Mouse (Mus musculus) heart, embryonic 13.5 days (tissue): ENCODE results near the gene Supt20. TPM values are rescaled to one million over a fixed set of nuclear protein-coding genes. Genes with fewer than 3 reads are reported as not detected.

Experiments used
- ATAC-seq: fragments of 200-750 bp; cut with Nextera tagmentation; 2 replicates; pipeline ENCODE4 v1.8.0; 2017; ENCODE audit warnings: moderate TSS enrichment; ENCODE audit not compliant: insufficient number of reproducible peaks, low FRiP score, low TSS enrichment; ENCODE audit errors: extremely low read depth
- H3K27ac ChIP-seq: fragments of 300-500 bp; sonication (generic); replicated peaks from 2 replicates; pipeline ENCODE4 v1.5.1; 2015; ENCODE audit warnings: moderate library complexity, mild to moderate bottlenecking, inconsistent platforms
- H3K27me3 ChIP-seq: fragments of 300-500 bp; sonication (generic); replicated peaks from 2 replicates; pipeline ENCODE4 v1.6.1; 2015; ENCODE audit warnings: mild to moderate bottlenecking, inconsistent platforms
- H3K36me3 ChIP-seq: fragments of 300-500 bp; sonication (generic); 2 replicates; pipeline ENCODE4 v1.6.1; 2015; ENCODE audit warnings: mild to moderate bottlenecking, inconsistent platforms
- H3K4me1 ChIP-seq: fragments of 300-500 bp; sonication (generic); 2 replicates; pipeline ENCODE4 v1.6.1; 2015; ENCODE audit warnings: inconsistent platforms
- H3K4me2 ChIP-seq: fragments of 300-500 bp; sonication (generic); 2 replicates; pipeline ENCODE4 v1.6.1; 2015; ENCODE audit warnings: inconsistent platforms, mild to moderate bottlenecking, moderate library complexity
- H3K4me3 ChIP-seq: fragments of 300-500 bp; sonication (generic); 2 replicates; pipeline ENCODE4 v1.5.1; 2015; ENCODE audit warnings: moderate library complexity, mild to moderate bottlenecking, inconsistent platforms
- H3K9ac ChIP-seq: fragments of 300-500 bp; sonication (generic); 2 replicates; pipeline ENCODE4 v1.6.1; 2015; ENCODE audit warnings: inconsistent platforms, mild to moderate bottlenecking, moderate library complexity
- H3K9me3 ChIP-seq: fragments of 300-500 bp; sonication (generic); 2 replicates; pipeline ENCODE4 v1.6.1; 2016; ENCODE audit warnings: inconsistent platforms
- WGBS: fragments of 180-500 bp; shearing (Covaris S2); methylation state at CpG from one replicate; pipeline ENCODE4 v1.1.7; 2015; ENCODE audit warnings: mixed read lengths; 5-methylcytosine and 5-hydroxymethylcytosine counted together
- polyA plus RNA-seq: library from polyadenylated mRNA; unstranded; fragments of >200 nt; fragmentation: Nextera tagmentation; extraction: Ambion mirVana; gene quantifications from 2 replicates; pipeline ENCODE4 v1.2.1, GENCODE M21; 2015

The Supt20 gene
- polyA plus RNA-seq, 1 experiment from 2014 or later = 61.4 TPM

- Histone ChIP-seq H3K4me3 (no peak overlapping the region), H3K9ac (no peak overlapping the region), H3K9me3 (no peaks in the 10 kb centered on the region), H3K27me3 (no peaks in the 10 kb centered on the region), H3K4me1 (peaks cover 4% of the 10 kb centered on the region), H3K4me2 (no peak overlapping the region), H3K27ac (0 out of 2 replicates have a peak overlapping the region, but pooled peaks have one; percentile 12), H3K36me3 (peaks cover 91% of the 10 kb centered on the region)
- ATAC-seq = no peak
- WGBS = 63% methylated on average over 9 of the region's 9 CpGs
Measured at GRCm38 (mm10) chr3:54708972-54709371, 16.4 kb downstream of the Supt20 start.

- ATAC-seq = no peak
- Histone ChIP-seq H3K36me3 (peaks cover 89% of the 10 kb centered on the region), H3K4me2 (no peak within 1 kb of the TSS), H3K9ac (no peak within 1 kb of the TSS), H3K9me3 (no peaks in the 10 kb centered on the region), H3K4me1 (no peaks in the 10 kb centered on the region), H3K4me3 (no peak within 1 kb of the TSS), H3K27me3 (no peaks in the 10 kb centered on the region), H3K27ac (no peak within 1 kb of the TSS)
- 86% methylated on average over 6 of the region's 6 CpGs for WGBS
Measured at GRCm38 (mm10) chr3:54714253-54714652, 21.6 kb downstream of the Supt20 start, which contains the start of gene Gm21958. Gene Gm21958, minus strand, starts transcription at chr3:54714353.

- ATAC-seq = no peak
- Histone ChIP-seq H3K27me3 (no peaks in the 10 kb centered on the region), H3K36me3 (peaks cover 84% of the 10 kb centered on the region), H3K27ac (no peak overlapping the region), H3K4me2 (no peak overlapping the region), H3K4me3 (no peak overlapping the region), H3K4me1 (no peaks in the 10 kb centered on the region), H3K9me3 (no peaks in the 10 kb centered on the region), H3K9ac (no peak overlapping the region)
- 84% methylated on average over 6 of the region's 6 CpGs for WGBS
Measured at GRCm38 (mm10) chr3:54715461-54715860, 22.9 kb downstream of the Supt20 start.

GRCm38 (mm10) chr3:54717348-54717747, 24.7 kb downstream of the Supt20 start:
- ATAC-seq = no peak
- no peak overlapping the region for H3K9ac ChIP-seq

GRCm38 (mm10) chr3:54718947-54719346, 26.3 kb downstream of the Supt20 start:
- H3K27me3 ChIP-seq = no peaks in the 10 kb centered on the region
- H3K27ac ChIP-seq = no peak overlapping the region
- H3K4me3 ChIP-seq = no peak overlapping the region
- H3K9ac ChIP-seq = no peak overlapping the region
- H3K4me1 ChIP-seq = peaks cover 7% of the 10 kb centered on the region; the same call in 1 of the 2 replicates
- 66% methylated on average over 3 of the region's 3 CpGs for WGBS
- no peak for ATAC-seq
- peaks cover 91% of the 10 kb centered on the region for H3K36me3 ChIP-seq
- no peaks in the 10 kb centered on the region for H3K9me3 ChIP-seq
- H3K4me2 ChIP-seq = no peak overlapping the region

More at GRCm38 (mm10) chr3:54717348-54717747, 24.7 kb downstream of the Supt20 start:
- WGBS = 86% methylated on average over 6 of the region's 6 CpGs
- Histone ChIP-seq H3K4me2 (no peak overlapping the region), H3K36me3 (peaks cover 85% of the 10 kb centered on the region), H3K4me3 (no peak overlapping the region), H3K4me1 (0 out of 2 replicates have a peak, but pooled peaks cover 1% of the 10 kb centered on the region), H3K27me3 (no peaks in the 10 kb centered on the region), H3K9me3 (no peaks in the 10 kb centered on the region), H3K27ac (no peak overlapping the region)

- H3K4me1 ChIP-seq = peaks cover 7% of the 10 kb centered on the region; the same call in 1 of the 2 replicates
- H3K27ac ChIP-seq = no peak overlapping the region
- H3K4me3 ChIP-seq = no peak overlapping the region
- H3K9ac ChIP-seq = no peak overlapping the region
- H3K4me2 ChIP-seq = no peak overlapping the region
- H3K27me3 ChIP-seq = no peaks in the 10 kb centered on the region
- ATAC-seq = no peak
- H3K9me3 ChIP-seq = no peaks in the 10 kb centered on the region
- 86% methylated on average over 10 of the region's 10 CpGs for WGBS
- H3K36me3 ChIP-seq = peaks cover 85% of the 10 kb centered on the region
Measured at GRCm38 (mm10) chr3:54723741-54724500, 31.3 kb downstream of the Supt20 start.

GRCm38 (mm10) chr3:54725344-54725743, 32.7 kb downstream of the Supt20 start:
- no peak overlapping the region for H3K4me2 ChIP-seq
- peaks cover 7% of the 10 kb centered on the region; the same call in 1 of the 2 replicates for H3K4me1 ChIP-seq
- no peaks in the 10 kb centered on the region for H3K27me3 ChIP-seq
- ATAC-seq = no peak
- 78% methylated on average over 2 of the region's 2 CpGs for WGBS
- no peak overlapping the region for H3K27ac ChIP-seq
- peaks cover 90% of the 10 kb centered on the region for H3K36me3 ChIP-seq
- no peak overlapping the region for H3K9ac ChIP-seq
- no peaks in the 10 kb centered on the region for H3K9me3 ChIP-seq
- no peak overlapping the region for H3K4me3 ChIP-seq

GRCm38 (mm10) chr3:54727588-54727987, 35.0 kb downstream of the Supt20 start:
- H3K4me2 ChIP-seq = no peak overlapping the region
- no peak overlapping the region for H3K27ac ChIP-seq
- H3K9ac ChIP-seq = no peak overlapping the region
- peaks cover 5% of the 10 kb centered on the region for H3K4me1 ChIP-seq
- H3K36me3 ChIP-seq = peaks cover 89% of the 10 kb centered on the region
- no peaks in the 10 kb centered on the region for H3K9me3 ChIP-seq
- no peak overlapping the region for H3K4me3 ChIP-seq
- no peaks in the 10 kb centered on the region for H3K27me3 ChIP-seq
- ATAC-seq = no peak
- WGBS = 83% methylated on average over 2 of the region's 2 CpGs

- no peak overlapping the region for H3K9ac ChIP-seq
- no peak overlapping the region for H3K4me3 ChIP-seq
- H3K9me3 ChIP-seq = no peaks in the 10 kb centered on the region
- no peak overlapping the region for H3K27ac ChIP-seq
- H3K27me3 ChIP-seq = no peaks in the 10 kb centered on the region
- no peak overlapping the region for H3K4me2 ChIP-seq
- no peak for ATAC-seq
- peaks cover 7% of the 10 kb centered on the region for H3K4me1 ChIP-seq
- peaks cover 89% of the 10 kb centered on the region for H3K36me3 ChIP-seq
- WGBS = 92% methylated on average over 6 of the region's 6 CpGs
Measured at GRCm38 (mm10) chr3:54728100-54728499, 35.5 kb downstream of the Supt20 start.

- no peak overlapping the region for H3K4me3 ChIP-seq
- 82% methylated on average over 8 of the region's 8 CpGs for WGBS
- H3K36me3 ChIP-seq = peaks cover 67% of the 10 kb centered on the region
- H3K27me3 ChIP-seq = no peaks in the 10 kb centered on the region
- no peak for ATAC-seq
- H3K9ac ChIP-seq = no peak overlapping the region; the same call in 1 of the 2 replicates
- peaks cover 25% of the 10 kb centered on the region for H3K4me1 ChIP-seq
- no peak overlapping the region for H3K4me2 ChIP-seq
- no peak overlapping the region for H3K27ac ChIP-seq
- no peaks in the 10 kb centered on the region for H3K9me3 ChIP-seq
Measured at GRCm38 (mm10) chr3:54731626-54732150, 39.1 kb downstream of the Supt20 start.

- no peaks in the 10 kb centered on the region for H3K9me3 ChIP-seq
- ATAC-seq = no peak
- H3K4me3 ChIP-seq = no peak overlapping the region
- H3K27me3 ChIP-seq = no peaks in the 10 kb centered on the region
- 60% methylated on average over 4 of the region's 4 CpGs for WGBS
- peak overlapping the region; percentile 34; the same call in 1 of the 2 replicates for H3K9ac ChIP-seq
- H3K4me1 ChIP-seq = peaks cover 25% of the 10 kb centered on the region
- no peak overlapping the region for H3K4me2 ChIP-seq
- H3K36me3 ChIP-seq = peaks cover 61% of the 10 kb centered on the region
- no peak overlapping the region for H3K27ac ChIP-seq
Measured at GRCm38 (mm10) chr3:54732371-54732770, 39.8 kb downstream of the Supt20 start.
